Mouse (Mus musculus): ENCODE data around the gene Clec16a.
A peak's percentile ranks its signal among the peaks of the same experiment; 100 is the strongest.

GRCm38 (mm10) chr16:10771769-10772510 is 226.8 kb downstream of the Clec16a start:
- TF ChIP-seq CTCF (IDR thresholded peaks at IDR 0.05; ENCODE audit: borderline replicate concordance, control insufficient read depth, extremely low read depth, insufficient read depth, low read length, poor library complexity) (0 out of 2 replicates have a peak, but pooled peaks have one; percentile 13), POLR2A (IDR thresholded peaks at IDR 0.05; ENCODE audit: control insufficient read depth, extremely low read depth, insufficient read depth, low read length, poor library complexity) (no peak)
